Comparison of ENCODE assay signal across 14 mouse cellular contexts in genomic region chr12:33062379-33062778, GRCm38 (mm10). TPM values are rescaled to one million over a fixed set of nuclear protein-coding genes. Genes with fewer than 3 reads are reported as not detected.
DNase-seq lines count a peak whose midpoint lies in the region; ATAC-seq lines count a peak whose summit lies in the region.
"Not testable (repeated sequence)": the region's sequence is repeated elsewhere in the genome, so short reads cannot be mapped to it uniquely, and the experiment has no call there.
"Had no signal": no experiment of that assay in that cellular context is flagged by ENCODE, and none has a peak within 500 bp of the region (broad histone marks: within the 10 kb centered on the region; RNA-seq: fewer than 3 reads in every experiment).

No protein-coding gene starts in this region.

- not testable (repeated sequence) for H3K27ac ChIP-seq in embryonic facial prominence, embryonic 14.5 days (replicated peaks; ENCODE audit: low read depth, low read length)

- ATAC-seq in embryonic facial prominence, embryonic 14.5 days (ENCODE audit: low read depth) = 0 out of 2 replicates have a peak, but pooled peaks have one; percentile 33

- H3K36me3 ChIP-seq in embryonic facial prominence, embryonic 14.5 days (ENCODE audit: control insufficient read depth, insufficient read depth, low read length) = not testable (repeated sequence)

- intact Hi-C loops in heart, postnatal 10 days (cut with DNase I) = not testable (repeated sequence)

- peak; percentile 65 for DNase-seq in NIH3T3 (ENCODE audit: low read depth)
- DNase-seq in embryonic facial prominence, embryonic 14.5 days (ENCODE audit: low spot score) = peak; percentile 40
- DNase-seq in gastrocnemius, postnatal 10 days = peak; percentile 29
- peak; percentile 45 for DNase-seq in heart, adult 8-10 months (ENCODE audit: low spot score)
- DNase-seq in heart, postnatal 10 days = peak; percentile 59 to 61
- peak; percentile 28 for DNase-seq in kidney, postnatal 10 days
- DNase-seq in lung, postnatal 10 days = peak; percentile 18

- not testable (repeated sequence) for H3K9ac ChIP-seq in embryonic facial prominence, embryonic 14.5 days (ENCODE audit: low read depth, low read length)

- WGBS in embryonic facial prominence, embryonic 14.5 days = 23% methylated on average over 2 of the region's 2 CpGs

- H3K9me3 ChIP-seq in embryonic facial prominence, embryonic 14.5 days (ENCODE audit: control insufficient read depth, low read length) = not testable (repeated sequence)

- not testable (repeated sequence) for H3K4me3 ChIP-seq in embryonic facial prominence, embryonic 14.5 days (ENCODE audit: low read depth, low read length)

- not testable (repeated sequence) for H3K4me1 ChIP-seq in embryonic facial prominence, embryonic 14.5 days (ENCODE audit: control insufficient read depth, insufficient read depth, low read length)

- H3K4me2 ChIP-seq in embryonic facial prominence, embryonic 14.5 days (ENCODE audit: low read depth, low read length) = not testable (repeated sequence)

- H3K27me3 ChIP-seq in embryonic facial prominence, embryonic 14.5 days (replicated peaks; ENCODE audit: control insufficient read depth, insufficient read depth, low read length) = not testable (repeated sequence)

RNA-seq across cellular contexts. Expression of gene Cdhr3, which starts 30.3 kb away (rescaled TPM):
- polyA plus RNA-seq in embryonic facial prominence, embryonic 14.5 days (2014; fragmentation: Nextera tagmentation; extraction: Ambion mirVana) = 1.5 and 1.6 TPM in 2 replicates
- 1 to 10 TPM; 2.0 to 2.6 TPM for total RNA-seq in gastrocnemius, postnatal 10 days (2021)
- total RNA-seq in heart, adult 8-10 months (2022) = 1 to 10 TPM in 1 of 4 experiments, under 1 TPM in 2, not detected in 1; 0.13 to 1.9 (median 0.37) TPM
- total RNA-seq in heart, postnatal 10 days (2021) = under 1 TPM in 1 of 2 experiments, not detected in 1; 0.77 TPM
- total RNA-seq: adrenal gland, adult 18-20 months; ES-E14; hematopoietic stem cell, adult 5-6 weeks had no signal
- polyA plus RNA-seq: embryonic facial prominence, embryonic 10.5 days; erythroblast, embryonic 14.5 days; forebrain, embryonic 10.5 days; intestine, embryonic 14.5 days had no signal
